Comparison of ENCODE assay signal across 8 mouse cellular contexts in genomic region chr12:69436839-69437501, GRCm38 (mm10).
DNase-seq lines count a peak whose midpoint lies in the region; ATAC-seq and TF ChIP-seq lines count a peak whose summit lies in the region.
"Had no signal": no experiment of that assay in that cellular context is flagged by ENCODE, and none has a peak within 500 bp of the region (broad histone marks: within the 10 kb centered on the region; RNA-seq: fewer than 3 reads in every experiment).

No protein-coding gene starts in this region.

- no peak for DNase-seq in midbrain, postnatal 0 days (ENCODE audit: low spot score)
- DNase-seq in embryo, embryonic 10 days (ENCODE audit: low spot score), result peak; percentile 62
- DNase-seq in frontal cortex, postnatal 36 days (ENCODE audit: low spot score in 2 of 2), result peak; percentile 71 to 78
- DNase-seq in right cerebral cortex, postnatal 14 days, result peak; percentile 38
- no peak for DNase-seq in thymus, adult 2 months
- DNase-seq: cerebellum, adult 9-10 months had no signal

- no peak overlapping the region for H3K9ac ChIP-seq in midbrain, embryonic 12.5 days (replicated peaks)
- no peak overlapping the region for H3K9ac ChIP-seq in midbrain, postnatal 0 days (replicated peaks; ENCODE audit: low read length, poor library complexity, severe bottlenecking)

- WGBS in midbrain, embryonic 12.5 days, result 11% methylated on average over 10 of the region's 10 CpGs
- 26% methylated on average over 10 of the region's 10 CpGs for WGBS in midbrain, postnatal 0 days
- WGBS in thymus, adult 2 months, result 90% methylated on average over 10 of the region's 10 CpGs

- H3K36me3 ChIP-seq in midbrain, embryonic 12.5 days, result no peaks in the 10 kb centered on the region
- H3K36me3 ChIP-seq in midbrain, postnatal 0 days (ENCODE audit: insufficient read depth, low read length), result no peaks in the 10 kb centered on the region
- no peaks in the 10 kb centered on the region for H3K36me3 ChIP-seq in thymus, adult 2 months (ENCODE audit: control insufficient read depth, insufficient read depth, low read length)

- peaks cover 3% of the 10 kb centered on the region; the same call in 1 of the 2 replicates for H3K4me1 ChIP-seq in midbrain, embryonic 12.5 days
- H3K4me1 ChIP-seq in midbrain, postnatal 0 days (ENCODE audit: insufficient read depth, low read length), result no peaks in the 10 kb centered on the region
- H3K4me1 ChIP-seq in thymus, adult 2 months (replicated peaks; ENCODE audit: control insufficient read depth, insufficient read depth, low read length), result 0 out of 2 replicates have a peak, but pooled peaks cover 2% of the 10 kb centered on the region

- no peak for TF ChIP-seq CTCF in midbrain, postnatal 0 days (IDR thresholded peaks at IDR 0.05)
- no peak for TF ChIP-seq CTCF in thymus, adult 2 months (IDR thresholded peaks at IDR 0.05; ENCODE audit: borderline replicate concordance, control insufficient read depth, extremely low read depth, insufficient read depth, low read length, poor library complexity)

- TF ChIP-seq POLR2A in thymus, adult 2 months (IDR thresholded peaks at IDR 0.05; ENCODE audit: control insufficient read depth, extremely low read depth, insufficient read depth, low read length, poor library complexity), result no peak

- peak; percentile 65 for ATAC-seq in midbrain, embryonic 12.5 days (ENCODE audit: low FRiP score, low read depth)
- ATAC-seq in midbrain, postnatal 0 days (ENCODE audit: low FRiP score), result no peak
- no peak for ATAC-seq in granulocyte monocyte progenitor cell, adult 5-6 weeks (replicated peaks; ENCODE audit: poor library complexity, severe bottlenecking)

- H3K9me3 ChIP-seq in midbrain, embryonic 12.5 days, result no peaks in the 10 kb centered on the region
- H3K9me3 ChIP-seq in midbrain, postnatal 0 days (ENCODE audit: low read length), result no peaks in the 10 kb centered on the region

- H3K4me3 ChIP-seq in midbrain, embryonic 12.5 days, result no peak overlapping the region
- no peak overlapping the region for H3K4me3 ChIP-seq in midbrain, postnatal 0 days (ENCODE audit: low read depth, low read length)
- no peak overlapping the region for H3K4me3 ChIP-seq in thymus, adult 2 months (ENCODE audit: control insufficient read depth, insufficient read depth, low read length)

- H3K4me2 ChIP-seq in midbrain, embryonic 12.5 days (replicated peaks), result no peak overlapping the region
- H3K4me2 ChIP-seq in midbrain, postnatal 0 days (ENCODE audit: low read depth, low read length, poor library complexity, severe bottlenecking), result no peak overlapping the region

- H3K27me3 ChIP-seq in midbrain, embryonic 12.5 days, result no peaks in the 10 kb centered on the region
- H3K27me3 ChIP-seq in midbrain, postnatal 0 days (ENCODE audit: insufficient read depth, low read length), result no peaks in the 10 kb centered on the region
- no peaks in the 10 kb centered on the region for H3K27me3 ChIP-seq in thymus, adult 2 months (ENCODE audit: control insufficient read depth, insufficient read depth, low read length)

- H3K27ac ChIP-seq in midbrain, embryonic 12.5 days (replicated peaks), result 0 out of 2 replicates have a peak overlapping the region, but pooled peaks have one; percentile 26
- no peak overlapping the region for H3K27ac ChIP-seq in midbrain, postnatal 0 days (ENCODE audit: low read depth, low read length)
- H3K27ac ChIP-seq in thymus, adult 2 months (ENCODE audit: control insufficient read depth, insufficient read depth, low read length), result no peak overlapping the region

Comparison
In these comparisons a context has a peak if more than half of its experiments do, and no peak if none do; other contexts are left out.
1. DNase-seq: peak in embryo, embryonic 10 days (single experiment), frontal cortex, postnatal 36 days (2 of 2) and right cerebral cortex, postnatal 14 days (single experiment); none in midbrain, postnatal 0 days (single experiment) and thymus, adult 2 months (single experiment).